Mouse (Mus musculus): Measurements from ENCODE around the gene Tspan1.

DNA sequence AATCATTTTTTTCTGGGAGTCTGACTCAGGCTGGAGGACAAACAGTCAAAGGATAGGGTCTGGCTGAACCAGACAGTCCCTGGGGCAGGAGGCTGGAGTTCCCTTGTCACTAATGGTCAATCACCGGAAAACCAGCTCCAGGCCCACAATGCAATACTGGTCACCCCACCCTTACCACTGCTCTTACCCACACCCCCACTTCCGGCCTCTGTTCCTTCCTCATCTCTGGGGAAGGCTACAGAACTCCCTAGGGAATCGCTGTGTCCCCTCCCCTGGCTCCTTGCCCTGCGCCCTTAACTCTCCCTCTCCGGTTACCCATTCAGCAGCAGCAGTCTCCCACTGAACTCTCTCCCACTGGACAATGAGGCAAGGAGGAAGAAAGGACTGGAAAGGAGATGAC lies 9.7 kb upstream of the Tspan1 start:
- TF ChIP-seq POLR2A (IDR thresholded peaks at IDR 0.05; ENCODE audit: extremely low read depth, insufficient read depth, low read length) (no peak), CTCF (IDR thresholded peaks at IDR 0.05; ENCODE audit: low read depth, low read length) (no peak)
